Comparison of ENCODE assay signal across 8 mouse cellular contexts in the genomic region with DNA sequence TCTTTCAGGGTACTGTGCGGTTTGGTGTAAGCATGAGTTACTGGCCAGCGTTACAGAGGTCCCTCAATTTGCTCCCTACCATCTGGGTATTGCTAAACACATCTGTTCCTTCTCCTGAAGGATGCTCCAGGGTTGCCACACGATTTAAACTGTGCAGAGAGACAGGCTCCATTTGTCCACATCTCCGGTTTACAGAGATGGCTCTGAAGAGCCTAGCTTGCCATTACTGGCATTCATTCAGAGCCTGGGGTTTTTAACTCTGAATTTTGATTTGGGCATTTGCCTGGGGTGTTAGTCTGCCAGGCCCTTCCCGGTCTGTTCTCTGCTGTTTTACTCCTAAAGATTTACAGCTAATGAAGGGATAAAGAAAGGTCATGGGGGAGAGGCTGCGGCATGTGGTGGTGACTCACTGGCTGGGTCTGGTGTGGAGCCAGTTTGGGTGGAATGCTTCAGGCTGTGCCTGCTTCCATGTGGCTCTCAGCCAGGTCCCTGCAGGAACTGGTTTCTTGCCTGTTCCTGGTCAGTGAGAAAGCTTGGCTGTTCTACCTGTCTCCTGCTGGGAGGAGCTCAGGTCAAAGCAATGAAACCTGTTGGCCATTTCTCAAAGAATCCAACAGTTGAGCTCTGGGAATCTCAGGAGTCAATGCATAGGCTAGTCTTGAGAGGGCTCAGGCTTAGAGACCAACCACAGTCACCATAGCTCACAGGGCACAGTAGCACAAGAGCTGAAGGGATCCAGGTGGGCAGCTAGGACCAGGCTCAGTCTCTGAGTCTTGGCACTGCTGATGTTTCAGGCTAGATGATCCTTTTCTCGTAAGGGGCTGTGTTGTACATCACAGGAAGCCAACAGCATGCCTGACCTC.
DNase-seq lines count a peak whose midpoint lies in the region.

No protein-coding gene starts in this region.

- peak; percentile 20 to 72 for DNase-seq in left cerebral cortex, postnatal 10 days (ENCODE audit: extremely low spot score in 1 of 2, low spot score in 2 of 2)
- no peak for DNase-seq in left cerebral cortex, adult 8-10 months (ENCODE audit: low spot score in 2 of 2)
- DNase-seq in cerebellum, postnatal 10 days, result peak; percentile 99
- DNase-seq in heart, adult 9 months (ENCODE audit: low spot score in 2 of 2), result peak; percentile 81 to 89
- peak; percentile 83 for DNase-seq in kidney, adult 9 months
- DNase-seq in lung, postnatal 10 days, result peak; percentile 81
- peak; percentile 65 for DNase-seq in testis, postnatal 10 days (ENCODE audit: low spot score)
- DNase-seq in thymus, postnatal 14 days, result no peak

- intact Hi-C loops in left cerebral cortex, postnatal 10 days (cut with DNase I), result no loop called here

Comparison
In these comparisons a context has a peak if more than half of its experiments do, and no peak if none do; other contexts are left out.
1. DNase-seq: peak in left cerebral cortex, postnatal 10 days (2 of 2), cerebellum, postnatal 10 days (2 of 2), heart, adult 9 months (2 of 2), kidney, adult 9 months (single experiment), lung, postnatal 10 days (single experiment) and testis, postnatal 10 days (single experiment); none in left cerebral cortex, adult 8-10 months (0 of 2) and thymus, postnatal 14 days (single experiment).